Mouse (Mus musculus) CD4-positive, CD25-positive, alpha-beta regulatory T cell, adult 9 weeks (primary cell): ENCODE data around the gene 1810010D01Rik. TPM values are rescaled to one million over a fixed set of nuclear protein-coding genes. Genes with fewer than 3 reads are reported as not detected.

Source experiments
- polyA plus RNA-seq: library from polyadenylated mRNA; unstranded; fragments of 100-300 nt; shearing (Covaris generic); gene quantifications from one replicate; pipeline ENCODE4 v1.2.1, GENCODE M21; 2017

1810010D01Rik gene
- not detected for polyA plus RNA-seq

GRCm38 (mm10) chr7:145208006-145208405 is at the start of gene 1810010D01Rik:
TSS of gene 1810010D01Rik (minus strand) at chr7:145208119.

Other genes starting within 250 kb of the 1810010D01Rik start
- 14.8 TPM for gene Tpcn2, start 75.9 kb upstream of the 1810010D01Rik start, polyA plus RNA-seq
- not detected for gene Mrgprf, start 92.7 kb upstream of the 1810010D01Rik start, polyA plus RNA-seq
- not detected for gene Mrgprd, start 106.7 kb upstream of the 1810010D01Rik start, polyA plus RNA-seq